Mouse (Mus musculus): ENCODE measurements around the gene Crygs. TPM values are rescaled to one million over a fixed set of nuclear protein-coding genes. Genes with fewer than 3 reads are reported as not detected.

Gene Crygs
- total and polyA plus RNA-seq, 3 experiments: not detected

GRCm38 (mm10) chr16:22766738-22767211 is 44.6 kb downstream of the Crygs start:
- Histone ChIP-seq H3K27ac (ENCODE audit: insufficient read depth, low read depth) (no peak overlapping the region), H3K9ac (ENCODE audit: insufficient read depth, low read depth) (no peak overlapping the region), H3K27me3 (replicated peaks) (no peaks in the 10 kb centered on the region), H3K4me2 (ENCODE audit: insufficient read depth, low read depth, poor library complexity, severe bottlenecking) (no peak overlapping the region), H3K9me3 (replicated peaks; ENCODE audit: low read length) (no peaks in the 10 kb centered on the region), H3K4me3 (replicated peaks in 1 of 3; ENCODE audit: low read depth in 2 of 3, low read length in 2 of 3, poor library complexity in 1 of 3) (no peak overlapping the region), H3K79me2 (replicated peaks; ENCODE audit: control insufficient read depth, extremely low read depth, insufficient read depth, poor library complexity, severe bottlenecking) (no peaks in the 10 kb centered on the region), H3K4me1 (ENCODE audit: control insufficient read depth in 1 of 2, insufficient read depth in 2 of 2) (no peaks in the 10 kb centered on the region), H3K36me3 (replicated peaks in 1 of 2; ENCODE audit: control insufficient read depth in 1 of 2, insufficient read depth in 1 of 2, low read length in 1 of 2) (no peaks in the 10 kb centered on the region)
- DNase-seq (ENCODE audit: extremely low read depth): no peak
- TF ChIP-seq TBP (conservative IDR thresholded peaks at IDR 0.05; ENCODE audit: low read depth, low read length) (no peak), JUND (conservative IDR thresholded peaks at IDR 0.05; ENCODE audit: low read depth, low read length) (no peak), POLR2AphosphoS2 (IDR thresholded peaks at IDR 0.05; ENCODE audit: low read depth, low read length) (no peak), MXI1 (IDR thresholded peaks at IDR 0.05; ENCODE audit: low read depth, low read length) (no peak), MYC (IDR thresholded peaks at IDR 0.05; ENCODE audit: low read depth, low read length) (no peak), ZMIZ1 (IDR thresholded peaks at IDR 0.05; ENCODE audit: low read depth, low read length) (no peak), ZC3H11A (IDR thresholded peaks at IDR 0.05; ENCODE audit: low read depth, low read length) (no peak), ETS1 (conservative IDR thresholded peaks at IDR 0.05; ENCODE audit: low read depth, low read length) (no peak), CHD2 (IDR thresholded peaks at IDR 0.05; ENCODE audit: low read length) (no peak), USF2 (conservative IDR thresholded peaks at IDR 0.05; ENCODE audit: low read depth, low read length) (no peak), CHD1 (IDR thresholded peaks at IDR 0.05; ENCODE audit: low read depth, low read length) (no peak), NRF1 (IDR thresholded peaks at IDR 0.05; ENCODE audit: low read depth, low read length) (no peak), CTCF (conservative IDR thresholded peaks at IDR 0.05 in 1 of 2, IDR thresholded peaks at IDR 0.05 in 1 of 2; ENCODE audit: low read depth in 2 of 2, low read length in 2 of 2) (no peak), MAZ (IDR thresholded peaks at IDR 0.05; ENCODE audit: low read depth, low read length) (no peak), USF1 (IDR thresholded peaks at IDR 0.05; ENCODE audit: low read depth, low read length) (no peak), EP300 (IDR thresholded peaks at IDR 0.05; ENCODE audit: low read length) (no peak), PAX5 (IDR thresholded peaks at IDR 0.05; ENCODE audit: low read length) (no peak), MEF2A (IDR thresholded peaks at IDR 0.05; ENCODE audit: borderline replicate concordance, low read depth, low read length) (no peak), MAFK (IDR thresholded peaks at IDR 0.05; ENCODE audit: insufficient replicate concordance, low read length) (no peak), JUN (IDR thresholded peaks at IDR 0.05; ENCODE audit: insufficient read depth, low read depth, low read length) (no peak)
- dilution Hi-C loops (cut with MboI; ENCODE audit: extremely low pct_ligation_motif_present, extremely low pct_unique_long_range_greater_than_20kb, low sequenced_read_pairs) (no loop called here), in situ Hi-C loops (cut with MboI; ENCODE audit: low pct_ligation_motif_present, low pct_unique_long_range_greater_than_20kb, low sequenced_read_pairs) (no loop called here)

DNA sequence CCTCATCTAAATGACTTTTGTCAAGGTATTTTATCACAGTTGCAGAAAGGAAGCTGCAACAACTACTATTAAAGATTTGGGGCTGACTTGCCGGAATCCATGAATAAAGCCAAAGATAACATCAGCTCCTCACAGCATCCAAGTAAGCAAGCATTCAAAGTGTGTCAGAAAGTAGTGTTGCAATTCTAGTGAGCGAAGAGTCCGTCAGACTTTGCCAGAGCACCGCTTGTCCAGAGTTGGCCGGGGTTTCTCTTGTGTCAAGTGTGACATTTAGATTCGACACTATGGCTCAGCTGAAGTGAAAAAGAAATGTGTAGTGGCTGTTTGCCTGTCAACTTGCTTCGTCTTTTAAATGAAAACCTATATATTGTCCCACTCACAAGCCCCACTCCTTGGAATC is 45.8 kb downstream of the Crygs start:
- H3K27me3 ChIP-seq (replicated peaks): no peaks in the 10 kb centered on the region
- H3K36me3 ChIP-seq (replicated peaks in 1 of 2; ENCODE audit: control insufficient read depth in 1 of 2, insufficient read depth in 1 of 2, low read length in 1 of 2): no peaks in the 10 kb centered on the region
- no peak overlapping the region for H3K27ac ChIP-seq (ENCODE audit: insufficient read depth, low read depth)
- H3K4me1 ChIP-seq (ENCODE audit: control insufficient read depth in 1 of 2, insufficient read depth in 2 of 2): no peaks in the 10 kb centered on the region
- DNase-seq (ENCODE audit: extremely low read depth): no peak
- in situ Hi-C loops (cut with MboI; ENCODE audit: low pct_ligation_motif_present, low pct_unique_long_range_greater_than_20kb, low sequenced_read_pairs): no loop called here
- H3K79me2 ChIP-seq (replicated peaks; ENCODE audit: control insufficient read depth, extremely low read depth, insufficient read depth, poor library complexity, severe bottlenecking): no peaks in the 10 kb centered on the region
- no peak overlapping the region for H3K9ac ChIP-seq (ENCODE audit: insufficient read depth, low read depth)
- peaks cover 4% of the 10 kb centered on the region for H3K9me3 ChIP-seq (replicated peaks; ENCODE audit: low read length)
- no peak overlapping the region for H3K4me3 ChIP-seq (replicated peaks in 1 of 3; ENCODE audit: low read depth in 2 of 3, low read length in 2 of 3, poor library complexity in 1 of 3)
- TF ChIP-seq ZMIZ1 (IDR thresholded peaks at IDR 0.05; ENCODE audit: low read depth, low read length): no peak
- no peak for TF ChIP-seq ELF1 (IDR thresholded peaks at IDR 0.05; ENCODE audit: low read depth, low read length)
- no peak for TF ChIP-seq USF1 (IDR thresholded peaks at IDR 0.05; ENCODE audit: low read depth, low read length)
- TF ChIP-seq ETS1 (conservative IDR thresholded peaks at IDR 0.05; ENCODE audit: low read depth, low read length): no peak
- no peak for TF ChIP-seq RAD21 (IDR thresholded peaks at IDR 0.05; ENCODE audit: low read depth, low read length)
- no peak for TF ChIP-seq IRF4 (IDR thresholded peaks at IDR 0.05; ENCODE audit: low read depth, low read length)
- no peak for TF ChIP-seq NELFE (IDR thresholded peaks at IDR 0.05; ENCODE audit: low read depth, low read length)
- TF ChIP-seq GABPA (IDR thresholded peaks at IDR 0.05; ENCODE audit: insufficient replicate concordance, low read depth, low read length): no peak
- TF ChIP-seq MAZ (IDR thresholded peaks at IDR 0.05; ENCODE audit: low read depth, low read length): no peak
- TF ChIP-seq USF2 (conservative IDR thresholded peaks at IDR 0.05; ENCODE audit: low read depth, low read length): no peak
- TF ChIP-seq CTCF (conservative IDR thresholded peaks at IDR 0.05 in 1 of 2, IDR thresholded peaks at IDR 0.05 in 1 of 2; ENCODE audit: low read depth in 2 of 2, low read length in 2 of 2): no peak
- no peak for TF ChIP-seq TBP (conservative IDR thresholded peaks at IDR 0.05; ENCODE audit: low read depth, low read length)
- no peak for TF ChIP-seq MEF2A (IDR thresholded peaks at IDR 0.05; ENCODE audit: borderline replicate concordance, low read depth, low read length)
- no peak for TF ChIP-seq ZNF384 (IDR thresholded peaks at IDR 0.05; ENCODE audit: low read depth, low read length)
- no peak overlapping the region for H3K4me2 ChIP-seq (ENCODE audit: insufficient read depth, low read depth, poor library complexity, severe bottlenecking)
- dilution Hi-C loops (cut with MboI; ENCODE audit: extremely low pct_ligation_motif_present, extremely low pct_unique_long_range_greater_than_20kb, low sequenced_read_pairs): no loop called here

Measured in CH12.LX (cell line).